Mouse (Mus musculus): ENCODE results near the gene Sobp. TPM values are rescaled to one million over a fixed set of nuclear protein-coding genes. Genes with fewer than 3 reads are reported as not detected.

Gene Sobp
- total and polyA plus RNA-seq, 2 experiments from 2014 or later = 3.0 to 3.9 TPM

DNA sequence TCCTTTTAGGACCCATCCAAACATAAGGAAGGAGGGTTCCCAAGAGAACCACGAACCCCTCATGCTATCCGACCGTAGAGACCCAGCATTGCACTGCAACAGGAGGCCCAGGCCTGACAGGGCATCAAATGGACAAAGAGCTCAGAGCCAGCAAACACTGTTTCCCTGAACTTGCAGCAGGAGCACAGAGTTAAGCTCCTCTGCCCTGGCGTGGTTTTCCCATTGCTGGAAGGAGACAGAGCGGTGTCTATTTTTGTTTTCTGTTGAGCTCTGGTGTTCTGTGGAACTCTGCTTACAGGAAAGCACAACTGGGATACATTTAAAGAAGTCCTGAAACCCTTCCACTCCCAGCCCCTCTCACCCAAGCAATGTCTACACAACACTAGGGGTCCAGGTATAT lies 15.0 kb downstream of the Sobp start:
- Histone ChIP-seq H3K9me3 (replicated peaks; ENCODE audit: control insufficient read depth, low read length) (0 out of 2 replicates have a peak, but pooled peaks cover 3% of the 10 kb centered on the region), H3K27ac (ENCODE audit: low read depth) (peak overlapping the region; percentile 67), H3K36me3 (replicated peaks; ENCODE audit: control insufficient read depth, insufficient read depth, low read length) (0 out of 2 replicates have a peak, but pooled peaks cover 3% of the 10 kb centered on the region), H3K9ac (replicated peaks; ENCODE audit: low read depth, low read length) (0 out of 2 replicates have a peak overlapping the region, but pooled peaks have one; percentile 9), H3K4me1 (ENCODE audit: control insufficient read depth, insufficient read depth) (0 out of 2 replicates have a peak, but pooled peaks cover 12% of the 10 kb centered on the region), H3K27me3 (ENCODE audit: control insufficient read depth, insufficient read depth, low read length) (no peaks in the 10 kb centered on the region), H3K4me3 (ENCODE audit: low read depth, low read length) (no peak overlapping the region), H3K4me2 (ENCODE audit: low read depth, low read length) (peak overlapping the region; percentile 37)
- DNase-seq (ENCODE audit: low spot score) = no peak
- ATAC-seq (ENCODE audit: insufficient read depth, low read depth) = no peak
- no peak for TF ChIP-seq EP300 (IDR thresholded peaks at IDR 0.05; ENCODE audit: low read depth)
- TF ChIP-seq CTCF (IDR thresholded peaks at IDR 0.05; ENCODE audit: low read depth) = no peak
- WGBS = 45% methylated on average over 5 of the region's 5 CpGs

GRCm38 (mm10) chr10:43158917-43159316 lies 15.4 kb downstream of the Sobp start:
- Histone ChIP-seq H3K4me3 (ENCODE audit: low read depth, low read length) (no peak overlapping the region), H3K9ac (replicated peaks; ENCODE audit: low read depth, low read length) (peak overlapping the region; percentile 9; the same call in 1 of the 2 replicates), H3K36me3 (replicated peaks; ENCODE audit: control insufficient read depth, insufficient read depth, low read length) (0 out of 2 replicates have a peak, but pooled peaks cover 3% of the 10 kb centered on the region), H3K4me1 (ENCODE audit: control insufficient read depth, insufficient read depth) (0 out of 2 replicates have a peak, but pooled peaks cover 12% of the 10 kb centered on the region), H3K9me3 (replicated peaks; ENCODE audit: control insufficient read depth, low read length) (0 out of 2 replicates have a peak, but pooled peaks cover 3% of the 10 kb centered on the region), H3K4me2 (ENCODE audit: low read depth, low read length) (peak overlapping the region; percentile 37), H3K27ac (ENCODE audit: low read depth) (peak overlapping the region; percentile 67), H3K27me3 (ENCODE audit: control insufficient read depth, insufficient read depth, low read length) (no peaks in the 10 kb centered on the region)
- DNase-seq (ENCODE audit: low spot score) = no peak
- 32% methylated on average over 5 of the region's 5 CpGs for WGBS
- TF ChIP-seq CTCF (IDR thresholded peaks at IDR 0.05; ENCODE audit: low read depth) (no peak), EP300 (IDR thresholded peaks at IDR 0.05; ENCODE audit: low read depth) (no peak)
- ATAC-seq (ENCODE audit: insufficient read depth, low read depth) = no peak; the same call in 1 of the 2 replicates

- H3K9me3 ChIP-seq (replicated peaks; ENCODE audit: control insufficient read depth, low read length) = no peaks in the 10 kb centered on the region
- H3K4me1 ChIP-seq (ENCODE audit: control insufficient read depth, insufficient read depth) = 0 out of 2 replicates have a peak, but pooled peaks cover 12% of the 10 kb centered on the region
- H3K27me3 ChIP-seq (ENCODE audit: control insufficient read depth, insufficient read depth, low read length) = no peaks in the 10 kb centered on the region
- DNase-seq (ENCODE audit: low spot score) (peak; percentile 73), ATAC-seq (ENCODE audit: insufficient read depth, low read depth) (peak; percentile 83)
- no peak overlapping the region for H3K9ac ChIP-seq (replicated peaks; ENCODE audit: low read depth, low read length)
- no peak for TF ChIP-seq EP300 (IDR thresholded peaks at IDR 0.05; ENCODE audit: low read depth)
- H3K4me2 ChIP-seq (ENCODE audit: low read depth, low read length) = 0 out of 2 replicates have a peak overlapping the region, but pooled peaks have one; percentile 17
- peak overlapping the region; percentile 49; the same call in 1 of the 2 replicates for H3K27ac ChIP-seq (ENCODE audit: low read depth)
- no peak overlapping the region for H3K4me3 ChIP-seq (ENCODE audit: low read depth, low read length)
- 0 out of 2 replicates have a peak, but pooled peaks cover 3% of the 10 kb centered on the region for H3K36me3 ChIP-seq (replicated peaks; ENCODE audit: control insufficient read depth, insufficient read depth, low read length)
- WGBS = 35% methylated on average over 12 of the region's 12 CpGs
These were observed 19.2 kb downstream of the Sobp start for GRCm38 (mm10) chr10:43155046-43155560.

- Histone ChIP-seq H3K4me2 (ENCODE audit: low read depth, low read length) (no peak overlapping the region), H3K4me1 (ENCODE audit: control insufficient read depth, insufficient read depth) (no peaks in the 10 kb centered on the region), H3K27ac (ENCODE audit: low read depth) (no peak overlapping the region), H3K36me3 (replicated peaks; ENCODE audit: control insufficient read depth, insufficient read depth, low read length) (0 out of 2 replicates have a peak, but pooled peaks cover under 1% of the 10 kb centered on the region), H3K9me3 (replicated peaks; ENCODE audit: control insufficient read depth, low read length) (no peaks in the 10 kb centered on the region), H3K27me3 (ENCODE audit: control insufficient read depth, insufficient read depth, low read length) (no peaks in the 10 kb centered on the region), H3K9ac (replicated peaks; ENCODE audit: low read depth, low read length) (no peak overlapping the region), H3K4me3 (ENCODE audit: low read depth, low read length) (no peak overlapping the region)
- no peak for ATAC-seq (ENCODE audit: insufficient read depth, low read depth)
- 78% methylated on average over 8 of the region's 8 CpGs for WGBS
- TF ChIP-seq EP300 (IDR thresholded peaks at IDR 0.05; ENCODE audit: low read depth) (no peak), CTCF (IDR thresholded peaks at IDR 0.05; ENCODE audit: low read depth) (no peak)
- no peak for DNase-seq (ENCODE audit: low spot score)
These were observed 21.7 kb downstream of the Sobp start for GRCm38 (mm10) chr10:43152643-43153042.

GRCm38 (mm10) chr10:43148456-43148855 lies 25.9 kb downstream of the Sobp start:
- TF ChIP-seq EP300 (IDR thresholded peaks at IDR 0.05; ENCODE audit: low read depth) (no peak), CTCF (IDR thresholded peaks at IDR 0.05; ENCODE audit: low read depth) (no peak)
- DNase-seq (ENCODE audit: low spot score) (no peak), ATAC-seq (ENCODE audit: insufficient read depth, low read depth) (no peak)
- Histone ChIP-seq H3K4me1 (ENCODE audit: control insufficient read depth, insufficient read depth) (no peaks in the 10 kb centered on the region), H3K9ac (replicated peaks; ENCODE audit: low read depth, low read length) (no peak overlapping the region), H3K9me3 (replicated peaks; ENCODE audit: control insufficient read depth, low read length) (no peaks in the 10 kb centered on the region), H3K36me3 (replicated peaks; ENCODE audit: control insufficient read depth, insufficient read depth, low read length) (no peaks in the 10 kb centered on the region), H3K4me2 (ENCODE audit: low read depth, low read length) (no peak overlapping the region), H3K27me3 (ENCODE audit: control insufficient read depth, insufficient read depth, low read length) (no peaks in the 10 kb centered on the region), H3K27ac (ENCODE audit: low read depth) (no peak overlapping the region), H3K4me3 (ENCODE audit: low read depth, low read length) (no peak overlapping the region)
- WGBS = 69% methylated on average over 11 of the region's 11 CpGs
